Mouse (Mus musculus) brain, embryonic 14.5 days (tissue): ENCODE measurements around the gene Hist1h3i.

Experiments
- CTCF ChIP-seq: fragments of 200-500 bp; IDR thresholded peaks from 2 replicates; pipeline ENCODE4 v1.5.1; 2012; ENCODE audit warnings: inconsistent platforms, mild to moderate bottlenecking, moderate library complexity, borderline replicate concordance; ENCODE audit not compliant: insufficient read depth, insufficient read length; ENCODE audit errors: extremely low read depth
- POLR2A ChIP-seq: fragments of 200-500 bp; IDR thresholded peaks from 2 replicates; pipeline ENCODE4 v1.6.1; 2012; ENCODE audit warnings: mild to moderate bottlenecking, inconsistent platforms, borderline replicate concordance; ENCODE audit not compliant: poor library complexity, insufficient read depth, insufficient read length, severe bottlenecking; ENCODE audit errors: extremely low read depth

- TF ChIP-seq CTCF = no peak
- TF ChIP-seq POLR2A = no peak
Measured at GRCm38 (mm10) chr13:21781021-21781555, 2.1 kb downstream of the Hist1h3i start.
